Mouse (Mus musculus) myocyte (in vitro differentiated cells): Measurements from ENCODE around the gene Gm43064.

ENCODE experiments used
- POLR2AphosphoS2 ChIP-seq: IDR thresholded peaks from one replicate; pipeline ENCODE4 v1.6.1; 2011; ENCODE audit warnings: low read depth, control low read depth; ENCODE audit not compliant: insufficient read length
- REST ChIP-seq: IDR thresholded peaks from one replicate; pipeline ENCODE4 v1.6.1; 2011; ENCODE audit warnings: mild to moderate bottlenecking, control low read depth, moderate library complexity; ENCODE audit not compliant: insufficient read depth, insufficient read length
- SRF ChIP-seq: IDR thresholded peaks from one replicate; pipeline ENCODE4 v1.6.1; 2011; ENCODE audit warnings: low read depth; ENCODE audit not compliant: control insufficient read depth, insufficient read length

GRCm38 (mm10) chr3:103851882-103852281 lies 42.5 kb downstream of the Gm43064 start:
- TF ChIP-seq REST (no peak), POLR2AphosphoS2 (no peak), SRF (no peak)
